Mouse (Mus musculus) heart, embryonic 14.5 days (tissue): ENCODE data around the gene Pja2. TPM values are rescaled to one million over a fixed set of nuclear protein-coding genes. Genes with fewer than 3 reads are reported as not detected.
A peak's percentile ranks its signal among the peaks of the same experiment; 100 is the strongest.

ENCODE experiments used
- ATAC-seq: fragments of 200-750 bp; cut with Nextera tagmentation; 2 replicates; pipeline ENCODE4 v1.8.0; 2017; ENCODE audit warnings: low read depth, moderate TSS enrichment; ENCODE audit not compliant: insufficient number of reproducible peaks, insufficient read depth, low FRiP score
- H3K27ac ChIP-seq, 2 experiments: fragments of 200-500 bp in 1 of 2; fragments of 300-500 bp in 1 of 2; sonication (generic) in 1 of 2; replicated peaks in 1 of 2; 2 replicates each; pipeline ENCODE4 v1.5.1; 2012 to 2014; ENCODE audit warnings: low read depth in 2 of 2, low read length in 2 of 2, control low read depth in 1 of 2, mild to moderate bottlenecking in 1 of 2, mixed read lengths in 1 of 2; ENCODE audit not compliant: control insufficient read depth in 1 of 2, insufficient read depth in 1 of 2
- H3K27me3 ChIP-seq: fragments of 300-500 bp; sonication (generic); 2 replicates; pipeline ENCODE4 v1.6.1; 2014; ENCODE audit warnings: mild to moderate bottlenecking, low read length, control low read depth; ENCODE audit not compliant: control insufficient read depth, insufficient read depth
- H3K36me3 ChIP-seq: fragments of 300-500 bp; sonication (generic); 2 replicates; pipeline ENCODE4 v1.6.1; 2014; ENCODE audit warnings: mild to moderate bottlenecking, control low read depth, low read length, mixed read lengths; ENCODE audit not compliant: control insufficient read depth, insufficient read depth
- H3K4me1 ChIP-seq, 2 experiments: fragments of 200-500 bp in 1 of 2; fragments of 300-500 bp in 1 of 2; sonication (generic) in 1 of 2; 2 replicates each; pipeline ENCODE4 v1.6.1; 2012 to 2014; ENCODE audit warnings: low read length in 2 of 2, control low read depth in 1 of 2, mixed read lengths in 1 of 2; ENCODE audit not compliant: control insufficient read depth in 2 of 2, insufficient read depth in 2 of 2
- H3K4me2 ChIP-seq: fragments of 300-500 bp; sonication (generic); 2 replicates; pipeline ENCODE4 v1.6.1; 2014; ENCODE audit warnings: mild to moderate bottlenecking, low read length
- H3K4me3 ChIP-seq, 2 experiments: fragments of 200-500 bp in 1 of 2; fragments of 300-500 bp in 1 of 2; sonication (generic) in 1 of 2; 2 replicates each; pipeline ENCODE4 v1.5.1; 2012 to 2014; ENCODE audit warnings: low read length in 2 of 2, mild to moderate bottlenecking in 2 of 2, control low read depth in 1 of 2, low read depth in 1 of 2, moderate library complexity in 1 of 2; ENCODE audit not compliant: control insufficient read depth in 1 of 2, insufficient read depth in 1 of 2
- H3K9ac ChIP-seq: fragments of 300-500 bp; sonication (generic); 2 replicates; pipeline ENCODE4 v1.6.1; 2014; ENCODE audit warnings: mild to moderate bottlenecking, low read length
- H3K9me3 ChIP-seq: fragments of 300-500 bp; sonication (generic); 2 replicates; pipeline ENCODE4 v1.6.1; 2016; ENCODE audit warnings: low read length, control low read depth; ENCODE audit not compliant: control insufficient read depth
- WGBS: fragments of 180-500 bp; shearing (Covaris S2); extraction: QIAGEN DNeasy Blood & Tissue Kit; methylation state at CpG from one replicate; pipeline ENCODE4 v1.1.7; 2014; 5-methylcytosine and 5-hydroxymethylcytosine counted together
- polyA plus RNA-seq: library from polyadenylated mRNA; unstranded; fragments of >200 nt; fragmentation: Nextera tagmentation; extraction: Ambion mirVana; gene quantifications from 2 replicates; pipeline ENCODE4 v1.2.1, GENCODE M21; 2014

The Pja2 gene
- polyA plus RNA-seq: 87.6 and 87.8 TPM in 2 replicates

GRCm38 (mm10) chr17:64331898-64332769 is at the start of gene Pja2:
Pja2 (minus strand) TSS chr17:64331916.
- H3K4me3 ChIP-seq: peak within 1 kb of the TSS; percentile 88 to 97
- under 1% methylated on average over 53 of the region's 60 CpGs for WGBS
- H3K4me2 ChIP-seq: peak within 1 kb of the TSS; percentile 82
- peak within 1 kb of the TSS; percentile 96 to 99 for H3K27ac ChIP-seq
- H3K27me3 ChIP-seq: no peaks in the 10 kb centered on the region
- H3K9ac ChIP-seq: peak within 1 kb of the TSS; percentile 96
- peaks cover 0 to 16% of the 10 kb centered on the region in 2 experiments; a peak in 2 of 4 replicates for H3K4me1 ChIP-seq
- peak; percentile 100 for ATAC-seq
- no peaks in the 10 kb centered on the region for H3K9me3 ChIP-seq
- peaks cover 11% of the 10 kb centered on the region; the same call in 1 of the 2 replicates for H3K36me3 ChIP-seq

DNA sequence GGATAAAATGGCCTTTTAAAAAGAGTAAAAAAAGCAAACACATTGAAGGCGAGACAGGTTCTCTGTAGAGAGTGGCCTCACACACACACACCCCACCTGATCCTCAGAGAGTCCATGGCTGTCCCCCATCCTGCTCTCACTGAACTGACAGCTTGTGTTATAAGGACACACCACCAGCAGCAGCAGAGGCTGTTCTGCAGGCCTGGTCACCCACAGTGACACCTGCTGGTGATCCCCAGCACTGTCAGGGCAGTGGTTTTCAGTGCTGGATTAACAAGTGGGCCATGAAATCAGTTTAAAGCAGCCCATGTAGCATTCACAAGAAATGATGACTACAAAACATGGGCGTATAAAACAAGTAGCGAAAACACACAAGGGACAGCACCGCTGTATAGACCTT is 43.6 kb upstream of the Pja2 start:
- no peak overlapping the region for H3K27ac ChIP-seq
- H3K4me2 ChIP-seq: no peak overlapping the region
- ATAC-seq: no peak
- H3K27me3 ChIP-seq: no peaks in the 10 kb centered on the region
- 55% methylated on average over 4 of the region's 4 CpGs for WGBS
- no peaks in the 10 kb centered on the region for H3K4me1 ChIP-seq
- H3K9me3 ChIP-seq: no peaks in the 10 kb centered on the region
- H3K9ac ChIP-seq: no peak overlapping the region
- H3K36me3 ChIP-seq: no peaks in the 10 kb centered on the region
- H3K4me3 ChIP-seq: no peak overlapping the region

GRCm38 (mm10) chr17:64363694-64364093 is 32.0 kb upstream of the Pja2 start:
- Histone ChIP-seq H3K9ac (no peak overlapping the region), H3K4me2 (no peak overlapping the region), H3K4me1 (peaks cover 3 to 5% of the 10 kb centered on the region in 2 experiments; a peak in 3 of 4 replicates), H3K27ac (no peak overlapping the region), H3K27me3 (no peaks in the 10 kb centered on the region), H3K36me3 (no peaks in the 10 kb centered on the region), H3K9me3 (no peaks in the 10 kb centered on the region), H3K4me3 (no peak overlapping the region)
- 62% methylated on average over 1 of the region's 1 CpGs for WGBS
- ATAC-seq: no peak

GRCm38 (mm10) chr17:64362570-64362969 is 30.9 kb upstream of the Pja2 start:
- no peaks in the 10 kb centered on the region for H3K27me3 ChIP-seq
- H3K9ac ChIP-seq: no peak overlapping the region
- H3K4me1 ChIP-seq: no peaks in the 10 kb centered on the region; a peak in 1 of 4 replicates
- no peak for ATAC-seq
- no peaks in the 10 kb centered on the region for H3K9me3 ChIP-seq
- 80% methylated on average over 5 of the region's 5 CpGs for WGBS
- no peaks in the 10 kb centered on the region for H3K36me3 ChIP-seq
- no peak overlapping the region for H3K27ac ChIP-seq
- no peak overlapping the region for H3K4me3 ChIP-seq
- no peak overlapping the region for H3K4me2 ChIP-seq

DNA sequence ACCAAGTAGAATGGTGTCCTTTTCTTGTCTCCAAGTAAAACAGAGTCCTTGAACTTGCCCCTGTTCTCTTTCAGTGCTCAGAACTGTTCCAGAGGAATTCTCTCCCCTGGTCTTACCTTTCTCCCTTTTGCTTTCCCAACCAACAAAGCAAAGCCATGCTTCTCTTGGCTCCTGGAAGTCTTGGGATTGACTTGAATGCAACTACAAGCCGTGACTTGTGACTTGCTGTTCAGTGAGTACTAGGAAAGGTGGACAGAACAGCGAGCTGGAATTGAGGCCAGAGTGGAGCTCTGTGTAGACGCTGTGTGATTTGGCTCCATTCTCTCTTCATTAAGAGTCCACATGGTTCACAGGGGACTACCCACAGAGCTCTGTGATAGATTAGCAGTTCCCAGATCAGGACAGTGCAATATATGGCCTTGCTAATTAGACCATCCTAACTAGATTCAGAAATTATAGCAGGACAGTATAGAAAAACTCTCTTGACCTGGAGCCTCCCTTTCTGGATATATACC is 30.3 kb upstream of the Pja2 start:
- no peak overlapping the region for H3K9ac ChIP-seq
- H3K4me1 ChIP-seq: no peaks in the 10 kb centered on the region
- H3K27me3 ChIP-seq: no peaks in the 10 kb centered on the region
- no peaks in the 10 kb centered on the region for H3K36me3 ChIP-seq
- no peak for ATAC-seq
- no peak overlapping the region for H3K27ac ChIP-seq
- no peak overlapping the region for H3K4me2 ChIP-seq
- H3K9me3 ChIP-seq: no peaks in the 10 kb centered on the region
- WGBS: 86% methylated on average over 3 of the region's 3 CpGs
- no peak overlapping the region for H3K4me3 ChIP-seq

DNA sequence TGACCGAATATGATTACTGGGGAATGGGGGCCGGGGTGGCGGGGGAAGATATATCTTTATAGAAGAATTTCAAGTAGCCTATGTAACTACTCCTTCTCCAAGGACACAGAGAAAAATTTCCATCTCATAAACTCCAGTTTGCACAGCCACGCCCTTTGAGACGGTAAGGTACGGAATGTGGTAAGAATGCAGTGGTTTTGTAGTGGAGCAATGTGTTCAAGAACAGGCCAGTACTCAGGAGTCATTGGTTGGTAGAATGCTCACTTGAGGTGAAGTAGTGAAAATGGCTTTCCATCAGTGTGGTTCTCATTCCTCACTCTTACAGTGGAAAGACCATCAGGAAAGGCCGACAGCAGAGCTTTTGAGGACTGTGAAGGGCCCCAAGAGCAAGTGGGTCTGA is 22.2 kb upstream of the Pja2 start:
- Histone ChIP-seq H3K36me3 (no peaks in the 10 kb centered on the region), H3K4me1 (no peaks in the 10 kb centered on the region), H3K27me3 (no peaks in the 10 kb centered on the region), H3K9me3 (no peaks in the 10 kb centered on the region), H3K9ac (no peak overlapping the region), H3K27ac (no peak overlapping the region), H3K4me2 (no peak overlapping the region), H3K4me3 (no peak overlapping the region)
- WGBS: 88% methylated on average over 7 of the region's 7 CpGs
- no peak for ATAC-seq

- H3K9ac ChIP-seq: peak overlapping the region; percentile 28
- H3K36me3 ChIP-seq: no peaks in the 10 kb centered on the region
- H3K27ac ChIP-seq: no peak overlapping the region; a peak in 1 of 4 replicates
- WGBS: 28% methylated on average over 17 of the region's 17 CpGs
- ATAC-seq: no peak
- no peaks in the 10 kb centered on the region for H3K9me3 ChIP-seq
- peak overlapping the region; percentile 58 for H3K4me2 ChIP-seq
- H3K4me3 ChIP-seq: peak overlapping the region; percentile 10 to 19; a peak in 3 of 4 replicates
- no peaks in the 10 kb centered on the region for H3K27me3 ChIP-seq
- peaks cover 3 to 4% of the 10 kb centered on the region in 2 experiments; a peak in 2 of 4 replicates for H3K4me1 ChIP-seq
Measured at GRCm38 (mm10) chr17:64346135-64346534, 14.4 kb upstream of the Pja2 start.
